Mouse (Mus musculus): ENCODE measurements at regions not wholly inside any gene's neighbourhood (a gene's known extent, or its start where the extent isn't known, plus 50 kb on each side); places are given as distances from the start of the nearest gene placed in this dataset.

GRCm38 (mm10) chr1:35524788-35525187 is 543.4 kb upstream of the Hs6st1 start:
- TF ChIP-seq POU5F1 (IDR thresholded peaks at IDR 0.05; ENCODE audit: borderline replicate concordance, low read length), result no peak
- TF ChIP-seq CTCF (conservative IDR thresholded peaks at IDR 0.05; ENCODE audit: low read length), result no peak
- no peak for TF ChIP-seq NANOG (IDR thresholded peaks at IDR 0.05; ENCODE audit: borderline replicate concordance, low read length)

Measured in E14TG2a.4 (cell line).